Mouse (Mus musculus) heart, adult 9 months (tissue): ENCODE measurements at regions not wholly inside any gene's neighbourhood (a gene's known extent, or its start where the extent isn't known, plus 50 kb on each side); places are given as distances from the start of the nearest gene placed in this dataset.
A peak's percentile ranks its signal among the peaks of the same experiment; 100 is the strongest.

Source experiments
- DNase-seq, 2 experiments: peaks; one replicate each; pipeline ENCODE4 v3.0.0; 2022; ENCODE audit warnings: low spot score in 2 of 2

DNA sequence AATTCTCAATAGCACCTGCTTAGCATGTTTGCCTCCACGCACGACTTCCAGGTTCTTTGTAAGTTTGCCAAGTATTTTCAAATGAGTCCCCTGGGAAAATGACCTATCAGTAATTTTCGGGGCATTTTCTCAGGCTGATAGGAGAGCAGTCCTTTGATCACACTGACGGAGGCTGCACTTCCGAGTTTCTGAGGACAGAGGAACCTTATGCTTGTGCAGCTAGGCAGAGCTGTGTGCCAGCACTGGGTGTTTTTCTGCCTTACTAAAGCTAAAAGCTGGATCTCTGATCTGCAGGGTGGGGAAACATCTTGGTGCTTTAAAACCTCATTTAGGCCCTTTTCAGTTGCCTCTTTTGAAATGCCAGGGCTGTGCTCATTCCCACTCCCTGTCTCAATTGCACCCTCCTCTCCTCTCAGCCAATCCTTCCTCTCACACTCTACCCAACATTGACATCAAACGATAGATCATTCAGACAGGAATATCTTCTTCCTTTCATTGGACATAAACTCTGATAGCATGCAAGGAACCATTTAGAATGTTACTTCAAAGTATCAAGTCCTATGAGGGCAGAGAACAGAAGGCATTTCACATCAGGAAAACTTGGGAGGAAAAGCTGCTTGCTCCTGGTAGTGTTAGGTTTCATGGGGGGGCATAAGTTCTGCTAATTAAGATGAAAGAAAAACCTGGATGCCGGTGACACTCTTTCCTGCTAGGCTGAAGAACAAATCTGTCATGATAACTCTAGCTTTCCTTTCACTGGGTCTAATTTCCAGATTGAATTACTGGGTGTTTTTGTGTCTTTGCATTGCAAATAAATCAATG is 95.3 kb downstream of the Lurap1l start:
- DNase-seq: no peak

- DNase-seq: no peak
Observed at GRCm38 (mm10) chr4:81006546-81006945, 96.1 kb downstream of the Lurap1l start.

GRCm38 (mm10) chr4:81021850-81022249 is 111.4 kb downstream of the Lurap1l start:
- DNase-seq: no peak

DNA sequence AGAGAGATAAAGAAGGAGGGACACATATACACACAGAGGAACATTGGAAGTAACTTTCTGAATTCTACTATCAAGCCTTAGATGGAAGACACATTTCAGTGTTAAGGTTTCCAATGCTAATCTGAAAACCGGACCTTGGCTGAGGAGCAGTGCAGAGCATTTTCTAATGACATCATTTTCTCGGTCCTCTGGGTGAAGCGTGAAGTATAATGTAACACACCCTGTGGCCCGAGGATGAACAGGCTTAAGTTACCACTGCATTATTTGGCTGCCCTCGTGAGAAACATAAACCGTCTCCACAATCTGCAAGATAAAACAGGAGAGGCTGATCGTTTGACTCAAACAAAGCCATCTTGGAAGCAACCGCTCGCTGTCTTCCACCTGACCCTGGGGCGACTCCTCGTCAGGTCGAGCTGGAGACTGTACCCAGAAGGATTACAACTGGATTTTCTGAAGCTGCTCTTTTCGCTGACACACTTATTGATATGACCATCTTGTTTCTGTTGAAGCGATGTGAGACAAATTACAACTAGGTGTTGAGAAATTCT is 113.1 kb downstream of the Lurap1l start:
- DNase-seq: peak in 1 of 2 experiments; percentile 2

DNA sequence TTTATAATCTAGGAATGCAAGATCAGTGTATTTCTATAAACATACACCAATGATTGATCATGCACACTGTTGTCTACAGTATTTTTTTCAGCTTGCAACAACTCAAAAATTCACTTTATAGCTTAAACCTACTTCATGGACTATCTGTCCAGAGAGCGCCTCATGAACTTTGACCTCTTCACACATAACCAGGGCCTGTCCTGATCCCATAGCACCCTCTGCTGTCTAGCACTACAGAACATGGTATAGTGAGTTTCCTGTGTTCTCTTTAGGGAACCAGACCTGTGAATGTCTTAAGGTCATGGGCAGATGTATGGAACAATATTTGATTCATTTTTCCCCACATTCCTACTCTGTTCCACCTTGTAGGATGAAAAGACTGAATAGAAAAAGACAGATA is 117.1 kb downstream of the Lurap1l start:
- no peak for DNase-seq

GRCm38 (mm10) chr4:81030671-81031070 is 120.2 kb downstream of the Lurap1l start:
- no peak for DNase-seq

GRCm38 (mm10) chr4:81037336-81037902 is 127.0 kb downstream of the Lurap1l start:
- DNase-seq: no peak

GRCm38 (mm10) chr4:81058227-81058626 is 147.8 kb downstream of the Lurap1l start:
- peak; percentile 47 to 48 for DNase-seq

DNA sequence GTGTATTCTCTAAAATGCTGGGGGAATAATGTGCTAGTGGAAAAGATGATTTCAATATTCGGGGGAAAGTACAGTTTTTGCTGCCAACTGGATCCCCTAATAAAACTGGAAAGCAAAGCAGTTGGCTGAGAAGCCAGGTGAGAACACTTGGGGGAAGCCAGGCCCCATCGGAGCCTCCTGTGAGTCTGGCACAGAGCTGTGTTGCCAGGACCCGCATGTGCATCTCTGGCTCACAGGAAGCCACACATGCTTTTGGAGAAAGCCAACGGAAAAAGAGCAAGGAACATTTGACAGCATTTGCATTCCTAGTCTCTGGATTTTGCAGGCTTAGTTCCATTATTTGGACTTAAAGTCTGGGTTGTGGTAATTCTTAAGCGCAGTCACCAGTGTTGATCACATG is 148.4 kb downstream of the Lurap1l start:
- DNase-seq: peak in 1 of 2 experiments; percentile 10

- DNase-seq: peak; percentile 35 to 50
Observed at GRCm38 (mm10) chr4:81059356-81059755, 148.9 kb downstream of the Lurap1l start.

GRCm38 (mm10) chr4:81082290-81082947 is 172.0 kb downstream of the Lurap1l start:
- no peak for DNase-seq

DNA sequence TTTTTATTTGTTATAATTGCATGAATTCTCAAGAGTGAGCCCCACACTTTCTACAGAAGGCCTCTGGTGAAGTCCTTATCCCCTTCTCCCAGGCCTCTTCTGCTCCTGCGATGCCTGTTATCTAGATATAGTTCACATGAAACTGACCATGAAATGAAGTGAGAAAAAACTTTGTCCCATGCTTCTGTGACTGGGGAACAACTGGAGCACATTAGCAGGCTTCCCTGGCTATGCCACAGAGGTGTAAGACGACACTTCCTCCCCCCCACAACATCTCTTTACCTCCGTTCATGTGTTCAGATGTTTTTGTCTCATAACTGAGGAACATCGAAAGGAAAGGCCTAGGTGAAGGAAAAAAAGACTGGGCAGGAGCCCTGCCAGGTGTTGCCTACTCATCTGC is 174.7 kb downstream of the Lurap1l start:
- no peak for DNase-seq

- DNase-seq: peak in 1 of 2 experiments; percentile 10
Observed at GRCm38 (mm10) chr4:81096581-81096980, 186.1 kb downstream of the Lurap1l start.

DNA sequence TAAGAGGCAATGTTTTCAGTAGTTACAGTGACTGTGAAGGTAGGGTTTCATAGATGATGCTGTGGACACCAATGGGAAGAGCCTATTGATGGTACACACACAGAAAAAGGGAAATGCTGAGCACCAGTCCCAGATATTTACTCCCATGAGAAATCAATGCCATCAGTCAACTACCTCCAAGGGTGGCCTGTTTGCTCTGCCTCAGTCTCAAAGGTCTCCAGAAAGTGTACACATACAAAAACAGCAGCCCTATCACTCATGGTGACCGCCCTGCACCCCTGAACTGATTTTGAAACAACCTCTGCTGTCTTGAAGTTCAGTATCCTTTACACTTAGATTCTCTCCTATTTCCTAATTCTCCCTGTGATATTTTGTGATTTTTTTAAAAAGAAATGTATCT is 187.2 kb downstream of the Lurap1l start:
- no peak for DNase-seq

- DNase-seq: no peak
Observed at GRCm38 (mm10) chr4:81101049-81101448, 190.6 kb downstream of the Lurap1l start.

- DNase-seq: no peak
Observed at GRCm38 (mm10) chr4:81111307-81111706, 200.9 kb downstream of the Lurap1l start.

DNA sequence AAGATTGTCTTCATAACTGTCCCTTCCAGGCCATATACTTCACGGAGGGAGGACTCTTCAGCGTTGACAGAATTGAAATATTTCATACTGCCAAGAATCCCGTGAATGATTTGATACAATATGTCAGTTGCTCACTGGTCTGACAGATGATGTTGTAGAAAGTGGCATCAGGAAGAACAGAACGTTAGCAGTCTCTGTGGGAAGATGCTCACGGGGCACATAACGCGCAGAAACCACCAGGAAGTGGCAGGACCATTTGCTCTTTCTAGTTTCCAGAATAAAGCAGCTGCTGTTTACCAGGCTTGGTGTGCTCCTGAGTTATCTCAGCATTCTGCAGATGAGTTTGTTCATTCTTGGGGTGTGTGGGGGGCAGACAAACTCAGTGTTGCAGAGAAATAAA is 206.0 kb downstream of the Lurap1l start:
- DNase-seq: no peak

- no peak for DNase-seq
Observed at GRCm38 (mm10) chr4:81124155-81124554, 213.7 kb downstream of the Lurap1l start.

- peak; percentile 11 to 29 for DNase-seq
Observed at GRCm38 (mm10) chr4:81129874-81130273, 219.4 kb downstream of the Lurap1l start.

DNA sequence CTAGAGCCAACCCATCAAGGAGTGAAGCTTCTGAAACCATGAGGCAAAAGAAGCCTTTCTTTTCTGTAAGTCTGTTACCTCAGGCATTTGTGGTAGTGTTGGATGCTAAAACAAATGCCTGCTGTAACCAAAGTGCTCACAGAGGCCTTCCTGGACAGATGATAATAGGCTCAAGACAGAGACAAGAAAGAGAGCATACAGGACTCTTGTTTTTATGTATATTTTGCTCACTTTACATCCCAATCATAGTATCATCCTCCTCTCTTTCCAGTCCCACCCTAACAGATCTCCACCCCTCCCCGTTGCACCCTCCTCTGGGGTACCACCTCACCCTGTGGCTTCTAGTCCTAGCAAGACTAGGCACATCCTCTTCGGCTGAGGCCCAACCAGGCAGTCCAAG is 262.7 kb downstream of the Lurap1l start:
- no peak for DNase-seq

DNA sequence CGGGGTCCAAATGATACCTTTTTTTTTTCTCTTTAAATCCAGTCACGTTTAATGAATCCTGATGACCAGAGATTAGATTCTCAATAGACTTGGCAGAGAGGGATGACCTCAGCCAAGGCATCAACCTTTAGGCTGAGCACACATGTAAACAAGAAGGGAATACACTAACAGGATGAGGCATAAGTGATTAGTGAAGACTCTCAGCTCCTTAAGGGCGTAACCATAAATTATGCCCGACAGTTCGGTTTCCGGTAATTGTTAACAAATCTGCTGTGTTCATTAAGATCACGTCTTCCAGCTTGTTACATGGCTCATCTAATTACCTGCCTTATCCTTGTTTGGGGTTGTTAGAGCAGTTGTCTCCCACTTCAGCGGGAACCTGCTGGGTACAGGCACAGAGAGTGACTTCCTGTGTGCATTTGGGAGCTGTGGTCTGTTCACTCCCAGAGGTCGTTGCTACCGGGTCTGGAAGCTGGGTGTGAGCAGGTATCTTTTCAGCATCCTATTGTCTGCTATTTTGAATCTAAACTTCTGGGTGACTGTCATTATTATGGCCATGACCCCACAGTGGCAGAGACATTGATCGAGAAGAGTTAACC is 265.1 kb downstream of the Mpdz start:
- peak; percentile 18 to 43 for DNase-seq
